Mouse (Mus musculus) small intestine, adult 2 months (tissue): Measurements from ENCODE around the gene Itgb1bp1.

ENCODE experiments used
- CTCF ChIP-seq: fragments of 200-500 bp; IDR thresholded peaks from 2 replicates; pipeline ENCODE4 v1.5.1; 2012; ENCODE audit warnings: low read depth, mild to moderate bottlenecking, control low read depth, inconsistent platforms, low read length, moderate library complexity, mixed read lengths; ENCODE audit not compliant: insufficient replicate concordance, insufficient read length; ENCODE audit errors: extremely low read depth
- POLR2A ChIP-seq: fragments of 200-500 bp; IDR thresholded peaks from 2 replicates; pipeline ENCODE4 v1.6.1; 2012; ENCODE audit warnings: low read depth, mild to moderate bottlenecking, control low read depth, inconsistent platforms, low read length, moderate library complexity

GRCm38 (mm10) chr12:21333766-21334165 is 47.7 kb upstream of the Itgb1bp1 start:
- no peak for TF ChIP-seq POLR2A
- no peak for TF ChIP-seq CTCF
